Mouse (Mus musculus) MEL (cell line): ENCODE measurements around the gene Synj1. TPM values are rescaled to one million over a fixed set of nuclear protein-coding genes. Genes with fewer than 3 reads are reported as not detected.

ENCODE experiments used
- DNase-seq: peaks from one replicate; pipeline ENCODE4 v3.0.0; 2011; ENCODE audit warnings: low read depth, low spot score
- H3K27ac ChIP-seq: 2 replicates; pipeline ENCODE4 v1.5.1; 2012; ENCODE audit warnings: low read depth, mild to moderate bottlenecking, control low read depth, low read length, moderate library complexity; ENCODE audit not compliant: control insufficient read depth
- H3K27me3 ChIP-seq, 2 experiments: fragments of 150-350 bp in 1 of 2; sonication (generic) in 1 of 2; 2 replicates each; pipeline ENCODE4 v1.6.1; 2012; ENCODE audit warnings: low read length in 2 of 2, mild to moderate bottlenecking in 2 of 2, improper control_type of control experiment in 1 of 2, moderate library complexity in 1 of 2; ENCODE audit not compliant: insufficient read depth in 2 of 2, control insufficient read depth in 1 of 2
- H3K36me3 ChIP-seq, 2 experiments: 2 replicates each; pipeline ENCODE4 v1.6.1; 2012 to 2014; ENCODE audit warnings: low read length in 2 of 2, improper control_type of control experiment in 1 of 2, inconsistent platforms in 1 of 2, mild to moderate bottlenecking in 1 of 2; ENCODE audit not compliant: insufficient read depth in 2 of 2, control insufficient read depth in 1 of 2
- H3K4me1 ChIP-seq, 2 experiments: fragments of 150-350 bp in 1 of 2; sonication (generic) in 1 of 2; 2 replicates each; pipeline ENCODE4 v1.6.1; 2012; ENCODE audit warnings: low read length in 2 of 2, improper control_type of control experiment in 1 of 2, mild to moderate bottlenecking in 1 of 2; ENCODE audit not compliant: insufficient read depth in 2 of 2, control insufficient read depth in 1 of 2
- H3K4me3 ChIP-seq, 2 experiments: fragments of 150-350 bp in 1 of 2; sonication (generic) in 1 of 2; 2 replicates each; pipeline ENCODE4 v1.5.1; 2012; ENCODE audit warnings: low read depth in 2 of 2, low read length in 2 of 2, mild to moderate bottlenecking in 2 of 2, moderate library complexity in 2 of 2, control low read depth in 1 of 2, improper control_type of control experiment in 1 of 2; ENCODE audit not compliant: control insufficient read depth in 1 of 2, insufficient read depth in 1 of 2
- H3K79me2 ChIP-seq: 2 replicates; pipeline ENCODE4 v1.6.1; 2012; ENCODE audit warnings: mild to moderate bottlenecking, low read length, moderate library complexity; ENCODE audit not compliant: control insufficient read depth, poor library complexity, insufficient read depth
- H3K9ac ChIP-seq: 2 replicates; pipeline ENCODE4 v1.6.1; 2012; ENCODE audit warnings: low read depth, mild to moderate bottlenecking, control low read depth, low read length, moderate library complexity; ENCODE audit not compliant: control insufficient read depth, poor library complexity, severe bottlenecking
- H3K9me3 ChIP-seq: fragments of 150-350 bp; sonication (generic); replicated peaks from 2 replicates; pipeline ENCODE4 v1.6.1; 2012; ENCODE audit warnings: mild to moderate bottlenecking, low read length, improper control_type of control experiment, moderate library complexity; ENCODE audit not compliant: insufficient read depth
- BHLHE40 ChIP-seq: IDR thresholded peaks from 2 replicates; pipeline ENCODE4 v1.6.1; 2012; ENCODE audit warnings: low read depth, mild to moderate bottlenecking, inconsistent platforms, low read length, improper control_type of control experiment, borderline replicate concordance
- CHD2 ChIP-seq: IDR thresholded peaks from 2 replicates; pipeline ENCODE4 v1.6.1; 2011; ENCODE audit warnings: low read length, improper control_type of control experiment
- CTCF ChIP-seq, 3 experiments: IDR thresholded peaks in 2 of 3; conservative IDR thresholded peaks in 1 of 3; 2 replicates each; pipeline ENCODE4 v1.5.1; 2011 to 2012; ENCODE audit warnings: low read length in 3 of 3, low read depth in 2 of 3, mild to moderate bottlenecking in 2 of 3, improper control_type of control experiment in 1 of 3, inconsistent platforms in 1 of 3, mixed read lengths in 1 of 3, moderate library complexity in 1 of 3; ENCODE audit not compliant: control insufficient read depth in 1 of 3, insufficient read depth in 1 of 3, poor library complexity in 1 of 3, severe bottlenecking in 1 of 3
- ELF1 ChIP-seq: IDR thresholded peaks from 2 replicates; pipeline ENCODE4 v1.6.1; 2014; ENCODE audit warnings: low read depth, mild to moderate bottlenecking, inconsistent platforms, low read length, improper control_type of control experiment, moderate library complexity
- EP300 ChIP-seq, 2 experiments: IDR thresholded peaks; 2 replicates each; pipeline ENCODE4 v1.6.1; 2011; ENCODE audit warnings: improper control_type of control experiment in 2 of 2, low read length in 2 of 2, low read depth in 1 of 2, mild to moderate bottlenecking in 1 of 2
- ETS1 ChIP-seq: IDR thresholded peaks from 2 replicates; pipeline ENCODE4 v1.6.1; 2012; ENCODE audit warnings: low read depth, mild to moderate bottlenecking, inconsistent platforms, low read length, improper control_type of control experiment, moderate library complexity
- GABPA ChIP-seq: IDR thresholded peaks from 2 replicates; pipeline ENCODE4 v1.6.1; 2012; ENCODE audit warnings: low read depth, mild to moderate bottlenecking, inconsistent platforms, low read length, improper control_type of control experiment, moderate library complexity
- HCFC1 ChIP-seq: IDR thresholded peaks from 2 replicates; pipeline ENCODE4 v1.6.1; 2012; ENCODE audit warnings: low read depth, mild to moderate bottlenecking, inconsistent platforms, low read length, improper control_type of control experiment, moderate library complexity
- JUND ChIP-seq: IDR thresholded peaks from 2 replicates; pipeline ENCODE4 v1.6.1; 2011; ENCODE audit warnings: low read depth, mild to moderate bottlenecking, improper control_type of control experiment, low read length
- KAT2A ChIP-seq: conservative IDR thresholded peaks from 2 replicates; pipeline ENCODE4 v1.6.1; 2012; ENCODE audit warnings: low read depth, low read length, improper control_type of control experiment, inconsistent platforms
- MAFK ChIP-seq: IDR thresholded peaks from 2 replicates; pipeline ENCODE4 v1.6.1; 2011; ENCODE audit warnings: low read depth, mild to moderate bottlenecking, low read length, improper control_type of control experiment, borderline replicate concordance
- MAX ChIP-seq: IDR thresholded peaks from 2 replicates; pipeline ENCODE4 v1.6.1; 2011; ENCODE audit warnings: low read length, improper control_type of control experiment
- MAZ ChIP-seq: IDR thresholded peaks from 2 replicates; pipeline ENCODE4 v1.6.1; 2012; ENCODE audit warnings: low read depth, mild to moderate bottlenecking, inconsistent platforms, low read length, improper control_type of control experiment
- MYB ChIP-seq: IDR thresholded peaks from 2 replicates; pipeline ENCODE4 v1.6.1; 2011; ENCODE audit warnings: mild to moderate bottlenecking, low read depth, low read length, improper control_type of control experiment
- MYC ChIP-seq: IDR thresholded peaks from 2 replicates; pipeline ENCODE4 v1.6.1; 2011; ENCODE audit warnings: low read depth, mild to moderate bottlenecking, low read length, improper control_type of control experiment, moderate library complexity
- NRF1 ChIP-seq: IDR thresholded peaks from 2 replicates; pipeline ENCODE4 v1.6.1; 2014; ENCODE audit warnings: low read depth, mild to moderate bottlenecking, inconsistent platforms, low read length, improper control_type of control experiment, moderate library complexity; ENCODE audit not compliant: poor library complexity, insufficient read depth, severe bottlenecking
- POLR2AphosphoS2 ChIP-seq: IDR thresholded peaks from 2 replicates; pipeline ENCODE4 v1.6.1; 2011; ENCODE audit warnings: low read length, improper control_type of control experiment
- POLR2AphosphoS5 ChIP-seq: IDR thresholded peaks from 2 replicates; pipeline ENCODE4 v1.6.1; 2012; ENCODE audit warnings: low read depth, borderline replicate concordance, mild to moderate bottlenecking, inconsistent platforms, low read length, moderate library complexity, mixed read lengths
- RAD21 ChIP-seq: IDR thresholded peaks from 2 replicates; pipeline ENCODE4 v1.6.1; 2011; ENCODE audit warnings: mild to moderate bottlenecking, low read depth, low read length, improper control_type of control experiment
- RCOR1 ChIP-seq: IDR thresholded peaks from 2 replicates; pipeline ENCODE4 v1.6.1; 2012; ENCODE audit warnings: low read depth, mild to moderate bottlenecking, inconsistent platforms, low read length, improper control_type of control experiment
- SIN3A ChIP-seq: IDR thresholded peaks from 2 replicates; pipeline ENCODE4 v1.6.1; 2012; ENCODE audit warnings: low read length, improper control_type of control experiment, inconsistent platforms
- SMC3 ChIP-seq: IDR thresholded peaks from 2 replicates; pipeline ENCODE4 v1.6.1; 2011; ENCODE audit warnings: low read depth, low read length, improper control_type of control experiment
- TBP ChIP-seq: IDR thresholded peaks from 2 replicates; pipeline ENCODE4 v1.8.0; 2011; ENCODE audit warnings: low read depth, low read length, improper control_type of control experiment
- TCF12 ChIP-seq: IDR thresholded peaks from 2 replicates; pipeline ENCODE4 v1.6.1; 2014; ENCODE audit warnings: low read depth, mild to moderate bottlenecking, inconsistent platforms, low read length, improper control_type of control experiment, moderate library complexity
- UBTF ChIP-seq: IDR thresholded peaks from 2 replicates; pipeline ENCODE4 v1.6.1; 2012; ENCODE audit warnings: low read depth, mild to moderate bottlenecking, inconsistent platforms, low read length, improper control_type of control experiment, moderate library complexity, borderline replicate concordance; ENCODE audit not compliant: insufficient read depth
- USF1 ChIP-seq: IDR thresholded peaks from 2 replicates; pipeline ENCODE4 v1.6.1; 2014; ENCODE audit warnings: low read depth, mild to moderate bottlenecking, inconsistent platforms, low read length, improper control_type of control experiment, moderate library complexity
- USF2 ChIP-seq, 2 experiments: IDR thresholded peaks; 2 replicates each; pipeline ENCODE4 v1.6.1; 2011 to 2012; ENCODE audit warnings: improper control_type of control experiment in 2 of 2, low read length in 2 of 2, borderline replicate concordance in 1 of 2, inconsistent platforms in 1 of 2, low read depth in 1 of 2, mild to moderate bottlenecking in 1 of 2; ENCODE audit not compliant: insufficient read depth in 1 of 2
- ZC3H11A ChIP-seq: IDR thresholded peaks from 2 replicates; pipeline ENCODE4 v1.6.1; 2012; ENCODE audit warnings: low read depth, mild to moderate bottlenecking, inconsistent platforms, low read length, improper control_type of control experiment
- ZMIZ1 ChIP-seq: IDR thresholded peaks from 2 replicates; pipeline ENCODE4 v1.6.1; 2012; ENCODE audit warnings: low read depth, mild to moderate bottlenecking, inconsistent platforms, low read length, improper control_type of control experiment, moderate library complexity
- polyA plus RNA-seq, 2 experiments: library from polyadenylated mRNA; stranded (reverse) in 1 of 2; unstranded in 1 of 2; fragments of >175 nt in 1 of 2; fragments of >200 nt in 1 of 2; gene quantifications; 2 replicates each; pipeline versions ENCODE4 v1.2.1 to v1.2.4; 2012; ENCODE audit warnings: low replicate concordance in 2 of 2, low read depth in 1 of 2; ENCODE audit not compliant: insufficient read length in 2 of 2, insufficient read depth in 1 of 2, missing spikeins in 1 of 2
- total RNA-seq: library from RNA; depleted of rRNA; stranded (reverse); fragments of 300-350 nt; gene quantifications from 2 replicates; pipeline ENCODE4 v1.2.3, GENCODE M21; 2012

Gene Synj1
- total and polyA plus RNA-seq, 3 experiments, result 5.0 to 34.5 TPM; not detected in 1

GRCm38 (mm10) chr16:91015761-91016160, 4.7 kb upstream of the Synj1 start:
- Histone ChIP-seq H3K79me2 (peaks cover 5% of the 10 kb centered on the region), H3K27ac (no peak overlapping the region), H3K36me3 (peaks cover 7 to 40% of the 10 kb centered on the region in 2 experiments), H3K9me3 (no peaks in the 10 kb centered on the region), H3K27me3 (no peaks in the 10 kb centered on the region), H3K9ac (no peak overlapping the region), H3K4me1 (peaks cover 3 to 4% of the 10 kb centered on the region in 2 experiments), H3K4me3 (no peak overlapping the region)
- DNase-seq, result no peak
- TF ChIP-seq MYB, result no peak
- TF ChIP-seq SMC3, result no peak
- TF ChIP-seq EP300 (IDR thresholded peaks at IDR 0.05; ENCODE audit: low read depth in 1 of 2, low read length in 2 of 2), result no peak
- no peak for TF ChIP-seq CHD2
- no peak for TF ChIP-seq UBTF
- TF ChIP-seq CTCF (IDR thresholded peaks at IDR 0.05 in 2 of 3, conservative IDR thresholded peaks at IDR 0.05 in 1 of 3; ENCODE audit: control insufficient read depth in 1 of 3, insufficient read depth in 1 of 3, low read depth in 2 of 3, low read length in 3 of 3, poor library complexity in 1 of 3, severe bottlenecking in 1 of 3), result no peak
- TF ChIP-seq MAZ, result no peak
- no peak for TF ChIP-seq ELF1
- no peak for TF ChIP-seq ETS1
- no peak for TF ChIP-seq POLR2AphosphoS5

GRCm38 (mm10) chr16:91011847-91012246, 739 bp upstream of the Synj1 start:
- H3K27ac ChIP-seq, result peak overlapping the region; percentile 82
- DNase-seq, result peak; percentile 79
- H3K36me3 ChIP-seq, result peaks cover 11 to 17% of the 10 kb centered on the region in 2 experiments
- TF ChIP-seq ETS1, result peak; percentile 81
- TF ChIP-seq ZMIZ1, result 0 out of 2 replicates have a peak, but pooled peaks have one; percentile 18
- TF ChIP-seq RCOR1, result no peak
- no peak for TF ChIP-seq NRF1
- no peak for TF ChIP-seq MAFK
- TF ChIP-seq MAX, result peak; percentile 66; the same call in 1 of the 2 replicates
- peak; percentile 36; the same call in 1 of the 2 replicates for TF ChIP-seq POLR2AphosphoS2
- peak in 1 of 2 experiments; percentile 13; a peak in 1 of 4 replicates for TF ChIP-seq EP300 (IDR thresholded peaks at IDR 0.05; ENCODE audit: low read depth in 1 of 2, low read length in 2 of 2)
- TF ChIP-seq KAT2A, result no peak
- no peak for TF ChIP-seq MYB
- TF ChIP-seq USF1, result peak; percentile 89
- no peak for TF ChIP-seq UBTF
- TF ChIP-seq CHD2, result no peak
- peak in 1 of 2 experiments; percentile 43; a peak in 1 of 4 replicates for TF ChIP-seq USF2 (IDR thresholded peaks at IDR 0.05; ENCODE audit: borderline replicate concordance in 1 of 2, insufficient read depth in 1 of 2, low read depth in 1 of 2, low read length in 2 of 2)
- 0 out of 2 replicates have a peak, but pooled peaks have one; percentile 33 for TF ChIP-seq BHLHE40
- TF ChIP-seq TCF12, result no peak
- no peak; the same call in 1 of the 2 replicates for TF ChIP-seq SMC3
- TF ChIP-seq ELF1, result no peak
- TF ChIP-seq SIN3A, result peak; percentile 74; the same call in 1 of the 2 replicates
- TF ChIP-seq MYC, result peak; percentile 72; the same call in 1 of the 2 replicates
- no peak for TF ChIP-seq ZC3H11A
- TF ChIP-seq GABPA, result no peak
- no peak for TF ChIP-seq POLR2AphosphoS5
- TF ChIP-seq HCFC1, result peak; percentile 60
- TF ChIP-seq JUND, result peak; percentile 37; the same call in 1 of the 2 replicates
- no peak for TF ChIP-seq TBP
- no peak for TF ChIP-seq RAD21

More at GRCm38 (mm10) chr16:91011847-91012246, 739 bp upstream of the Synj1 start:
- no peaks in the 10 kb centered on the region for H3K27me3 ChIP-seq
- H3K4me1 ChIP-seq, result peaks cover 4 to 14% of the 10 kb centered on the region in 2 experiments
- H3K79me2 ChIP-seq, result peaks cover 19% of the 10 kb centered on the region
- peak overlapping the region; percentile 78 to 81 for H3K4me3 ChIP-seq
- H3K9me3 ChIP-seq, result no peaks in the 10 kb centered on the region
- H3K9ac ChIP-seq, result peak overlapping the region; percentile 80
